Mouse (Mus musculus) heart, embryonic 14.5 days (tissue): ENCODE measurements around the gene Iltifb. TPM values are rescaled to one million over a fixed set of nuclear protein-coding genes. Genes with fewer than 3 reads are reported as not detected.

Source experiments
- polyA plus RNA-seq: library from polyadenylated mRNA; unstranded; fragments of >200 nt; fragmentation: Nextera tagmentation; extraction: Ambion mirVana; gene quantifications from 2 replicates; pipeline ENCODE4 v1.2.1, GENCODE M21; 2014

Gene Iltifb
- polyA plus RNA-seq, 1 experiment from 2014 or later: not detected

Other genes starting within 250 kb of the Iltifb start
- gene Mdm1, start 153.2 kb downstream of the Iltifb start, polyA plus RNA-seq: 11.8 and 12.0 TPM in 2 replicates
- gene Il22, start 90.1 kb downstream of the Iltifb start, polyA plus RNA-seq: not detected in 2 replicates
- not detected in 2 replicates for gene Gm32717, start 54.3 kb downstream of the Iltifb start, polyA plus RNA-seq
- not detected in 2 replicates for gene Gm32802, start 36.4 kb downstream of the Iltifb start, polyA plus RNA-seq
- not detected in 2 replicates for gene Gm9040, start 31.9 kb upstream of the Iltifb start, polyA plus RNA-seq
- not detected in 2 replicates for gene Gm9044, start 37.4 kb upstream of the Iltifb start, polyA plus RNA-seq
- not detected in 2 replicates for gene Gm9045, start 42.8 kb upstream of the Iltifb start, polyA plus RNA-seq
- not detected in 2 replicates for gene Gm9046, start 48.2 kb upstream of the Iltifb start, polyA plus RNA-seq
- not detected in 2 replicates for gene Gm9048, start 53.6 kb upstream of the Iltifb start, polyA plus RNA-seq
- not detected in 2 replicates for gene Gm9049, start 59.1 kb upstream of the Iltifb start, polyA plus RNA-seq
- gene Ifng, start 146.0 kb upstream of the Iltifb start, polyA plus RNA-seq: not detected in 2 replicates